Mouse (Mus musculus): ENCODE results near the gene Slc25a25. TPM values are rescaled to one million over a fixed set of nuclear protein-coding genes. Genes with fewer than 3 reads are reported as not detected.
A peak's percentile ranks its signal among the peaks of the same experiment; 100 is the strongest.

Gene Slc25a25
- total and polyA plus RNA-seq, 2 experiments from 2014 or later: 46.4 to 69.6 TPM

GRCm38 (mm10) chr2:32452441-32452971 lies 1.3 kb upstream of the Slc25a25 start:
- TF ChIP-seq CTCF (IDR thresholded peaks at IDR 0.05; ENCODE audit: low read depth): no peak; the same call in 1 of the 2 replicates
- DNase-seq (ENCODE audit: low spot score): no peak
- Histone ChIP-seq H3K9me3 (ENCODE audit: low read length) (no peaks in the 10 kb centered on the region), H3K4me2 (ENCODE audit: low read depth, low read length) (peak overlapping the region; percentile 49), H3K27me3 (ENCODE audit: insufficient read depth, low read length) (no peaks in the 10 kb centered on the region), H3K36me3 (ENCODE audit: insufficient read depth, low read length) (no peaks in the 10 kb centered on the region), H3K4me3 (ENCODE audit: low read length) (peak overlapping the region; percentile 83), H3K4me1 (ENCODE audit: insufficient read depth, low read length) (peaks cover 13% of the 10 kb centered on the region; the same call in 1 of the 2 replicates), H3K27ac (peak overlapping the region; percentile 73), H3K9ac (replicated peaks; ENCODE audit: low read length) (no peak overlapping the region)
- WGBS: 94% methylated on average over 16 of the region's 16 CpGs
- ATAC-seq: no peak

DNA sequence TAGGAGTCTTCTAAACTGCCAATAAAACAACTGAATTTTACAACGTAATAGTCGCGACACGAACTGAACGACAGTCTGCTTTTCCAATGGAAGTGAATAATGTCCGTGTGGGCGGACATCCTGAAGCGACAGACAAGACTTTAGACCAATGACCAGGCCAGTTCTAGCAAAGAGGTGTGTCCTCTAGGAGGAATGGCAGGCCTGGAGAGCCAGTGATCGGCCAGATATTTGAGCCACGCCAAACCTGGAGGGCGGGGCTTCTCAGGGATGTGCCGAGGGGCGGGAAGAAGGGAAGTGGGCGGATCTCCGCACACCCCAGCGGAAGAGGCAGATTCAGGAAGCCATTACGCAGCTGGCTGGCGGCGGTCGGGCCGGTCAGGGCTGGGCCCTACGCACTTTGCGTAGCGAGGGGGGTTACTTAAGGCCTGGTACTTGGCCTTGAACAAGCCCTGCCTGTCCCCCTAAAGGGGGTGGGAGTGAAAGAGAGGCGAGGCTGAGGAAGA lies 676 bp upstream of the Slc25a25 start:
- Histone ChIP-seq H3K27ac (peak overlapping the region; percentile 95), H3K4me2 (ENCODE audit: low read depth, low read length) (peak overlapping the region; percentile 75), H3K27me3 (ENCODE audit: insufficient read depth, low read length) (no peaks in the 10 kb centered on the region), H3K4me1 (ENCODE audit: insufficient read depth, low read length) (peaks cover 13% of the 10 kb centered on the region; the same call in 1 of the 2 replicates), H3K4me3 (ENCODE audit: low read length) (peak overlapping the region; percentile 83), H3K9ac (replicated peaks; ENCODE audit: low read length) (peak overlapping the region; percentile 87), H3K9me3 (ENCODE audit: low read length) (no peaks in the 10 kb centered on the region), H3K36me3 (ENCODE audit: insufficient read depth, low read length) (no peaks in the 10 kb centered on the region)
- no peak for TF ChIP-seq CTCF (IDR thresholded peaks at IDR 0.05; ENCODE audit: low read depth)
- under 1% methylated on average over 25 of the region's 25 CpGs for WGBS
- DNase-seq (ENCODE audit: low spot score) (peak; percentile 100), ATAC-seq (peak; percentile 98)

DNA sequence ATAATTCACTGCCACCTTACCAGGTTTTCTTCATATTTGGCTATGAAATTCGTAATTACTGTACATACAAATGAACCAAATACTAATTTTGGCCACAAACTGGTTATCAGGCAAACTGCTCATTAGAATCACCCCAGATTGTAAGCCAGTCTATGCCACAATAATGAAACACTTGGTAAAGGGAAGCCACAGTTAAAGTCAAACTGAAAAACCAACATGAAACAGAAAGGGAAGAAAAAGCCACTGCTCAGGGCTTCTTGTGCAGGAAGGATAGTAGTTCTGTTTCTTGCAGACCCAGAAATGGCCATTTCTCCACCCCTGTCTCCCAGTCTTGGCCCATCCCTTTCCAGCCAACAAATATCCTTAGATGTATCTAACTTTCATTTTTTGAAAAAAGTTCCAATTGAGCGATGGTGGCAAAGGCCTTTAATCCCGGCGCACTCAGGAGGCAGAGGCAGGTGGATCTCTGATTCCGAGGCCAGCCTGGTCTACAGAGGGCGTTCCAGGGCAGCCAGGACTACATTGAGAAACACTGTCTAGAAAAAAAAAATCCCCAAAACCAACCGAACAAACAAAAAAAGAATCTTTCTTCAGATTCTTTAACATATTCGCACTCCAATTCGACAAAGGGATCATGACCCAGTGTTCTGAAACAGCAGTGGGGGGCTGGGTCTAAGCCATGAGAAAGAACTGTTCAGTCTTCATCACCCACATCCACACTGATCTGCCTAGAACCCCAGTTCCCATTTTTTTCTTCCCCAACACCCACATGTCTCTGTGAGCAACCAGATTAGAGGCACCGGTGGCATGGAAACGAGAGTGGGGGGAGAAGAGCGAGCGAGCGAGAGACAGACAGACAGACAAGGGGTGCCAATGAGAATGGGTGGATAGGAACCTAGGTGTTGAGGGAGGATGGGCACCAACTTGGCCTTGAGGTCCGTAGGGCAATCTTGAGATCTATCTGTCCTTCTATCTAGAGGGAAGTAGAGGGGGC lies 1.2 kb downstream of the Slc25a25 start, which contains the start of gene Naif1:
Gene Naif1 (plus strand): TSS at position 697 of the 994 bp plus-strand sequence.
- TF ChIP-seq CTCF (IDR thresholded peaks at IDR 0.05; ENCODE audit: low read depth): no peak
- no peaks in the 10 kb centered on the region for H3K36me3 ChIP-seq (ENCODE audit: insufficient read depth, low read length)
- peak within 1 kb of the TSS; percentile 87 for H3K9ac ChIP-seq (replicated peaks; ENCODE audit: low read length)
- H3K4me2 ChIP-seq (ENCODE audit: low read depth, low read length): peak within 1 kb of the TSS; percentile 75
- no peak for ATAC-seq
- H3K4me3 ChIP-seq (ENCODE audit: low read length): peak within 1 kb of the TSS; percentile 83
- no peak for DNase-seq (ENCODE audit: low spot score)
- peak within 1 kb of the TSS; percentile 95 for H3K27ac ChIP-seq
- H3K27me3 ChIP-seq (ENCODE audit: insufficient read depth, low read length): no peaks in the 10 kb centered on the region
- 75% methylated on average over 15 of the region's 15 CpGs for WGBS
- peaks cover 13% of the 10 kb centered on the region; the same call in 1 of the 2 replicates for H3K4me1 ChIP-seq (ENCODE audit: insufficient read depth, low read length)
- H3K9me3 ChIP-seq (ENCODE audit: low read length): no peaks in the 10 kb centered on the region

DNA sequence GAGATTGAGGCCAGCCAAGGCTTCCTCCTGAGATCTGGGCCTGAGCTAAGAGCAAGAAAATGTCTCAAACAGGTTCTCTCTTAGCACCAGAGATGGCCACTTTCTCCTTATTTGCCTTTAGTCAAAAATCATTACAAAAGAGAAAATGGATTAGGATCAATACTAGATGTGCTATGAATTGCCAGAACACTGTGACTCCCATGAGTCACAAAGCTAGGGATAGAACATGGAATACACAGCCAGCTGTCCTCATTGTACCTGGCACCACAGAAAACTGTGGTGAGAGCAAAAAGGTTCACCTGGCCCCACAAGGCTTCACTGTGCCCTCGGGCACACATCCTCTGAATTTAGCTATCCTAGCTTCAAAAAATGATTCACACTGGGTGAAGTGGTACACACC lies 2.8 kb downstream of the Slc25a25 start:
- Histone ChIP-seq H3K27me3 (ENCODE audit: insufficient read depth, low read length) (no peaks in the 10 kb centered on the region), H3K9me3 (ENCODE audit: low read length) (no peaks in the 10 kb centered on the region), H3K4me3 (ENCODE audit: low read length) (no peak overlapping the region), H3K36me3 (ENCODE audit: insufficient read depth, low read length) (no peaks in the 10 kb centered on the region), H3K27ac (no peak overlapping the region), H3K9ac (replicated peaks; ENCODE audit: low read length) (no peak overlapping the region), H3K4me2 (ENCODE audit: low read depth, low read length) (no peak overlapping the region), H3K4me1 (ENCODE audit: insufficient read depth, low read length) (peaks cover 13% of the 10 kb centered on the region; the same call in 1 of the 2 replicates)
- no peak for TF ChIP-seq CTCF (IDR thresholded peaks at IDR 0.05; ENCODE audit: low read depth)
- DNase-seq (ENCODE audit: low spot score) (no peak), ATAC-seq (no peak)
- 87% methylated on average over 1 of the region's 1 CpGs for WGBS

- DNase-seq (ENCODE audit: low spot score) (peak; percentile 35), ATAC-seq (no peak)
- peak overlapping the region; percentile 9; the same call in 1 of the 2 replicates for H3K4me2 ChIP-seq (ENCODE audit: low read depth, low read length)
- 46% methylated on average over 9 of the region's 9 CpGs for whole genome bisulfite sequencing
- peak overlapping the region; percentile 49; the same call in 1 of the 2 replicates for H3K27ac ChIP-seq
- no peaks in the 10 kb centered on the region for H3K27me3 ChIP-seq (ENCODE audit: insufficient read depth, low read length)
- no peaks in the 10 kb centered on the region for H3K9me3 ChIP-seq (ENCODE audit: low read length)
- H3K36me3 ChIP-seq (ENCODE audit: insufficient read depth, low read length): no peaks in the 10 kb centered on the region
- no peak for TF ChIP-seq CTCF (IDR thresholded peaks at IDR 0.05; ENCODE audit: low read depth)
- H3K9ac ChIP-seq (replicated peaks; ENCODE audit: low read length): no peak overlapping the region
- no peak overlapping the region for H3K4me3 ChIP-seq (ENCODE audit: low read length)
- peaks cover 6% of the 10 kb centered on the region; the same call in 1 of the 2 replicates for H3K4me1 ChIP-seq (ENCODE audit: insufficient read depth, low read length)
Measured at GRCm38 (mm10) chr2:32447264-32447936, 3.8 kb downstream of the Slc25a25 start.

- 90% methylated on average over 1 of the region's 1 CpGs for WGBS
- H3K36me3 ChIP-seq (ENCODE audit: insufficient read depth, low read length): no peaks in the 10 kb centered on the region
- H3K27ac ChIP-seq: no peak overlapping the region
- 0 out of 2 replicates have a peak, but pooled peaks cover 4% of the 10 kb centered on the region for H3K4me1 ChIP-seq (ENCODE audit: insufficient read depth, low read length)
- H3K27me3 ChIP-seq (ENCODE audit: insufficient read depth, low read length): no peaks in the 10 kb centered on the region
- DNase-seq (ENCODE audit: low spot score): no peak
- no peak for TF ChIP-seq CTCF (IDR thresholded peaks at IDR 0.05; ENCODE audit: low read depth)
- H3K4me3 ChIP-seq (ENCODE audit: low read length): no peak overlapping the region
- no peak overlapping the region for H3K9ac ChIP-seq (replicated peaks; ENCODE audit: low read length)
- H3K4me2 ChIP-seq (ENCODE audit: low read depth, low read length): no peak overlapping the region
- H3K9me3 ChIP-seq (ENCODE audit: low read length): no peaks in the 10 kb centered on the region
- no peak for ATAC-seq
Measured at GRCm38 (mm10) chr2:32445535-32445934, 5.7 kb downstream of the Slc25a25 start.

Measured in hindbrain, postnatal 0 days (tissue).